Mouse (Mus musculus): Measurements from ENCODE around the gene Vmn1r38.
"Not testable (repeated sequence)": the region's sequence is repeated elsewhere in the genome, so short reads cannot be mapped to it uniquely, and the experiment has no call there.

Vmn1r38 gene

DNA sequence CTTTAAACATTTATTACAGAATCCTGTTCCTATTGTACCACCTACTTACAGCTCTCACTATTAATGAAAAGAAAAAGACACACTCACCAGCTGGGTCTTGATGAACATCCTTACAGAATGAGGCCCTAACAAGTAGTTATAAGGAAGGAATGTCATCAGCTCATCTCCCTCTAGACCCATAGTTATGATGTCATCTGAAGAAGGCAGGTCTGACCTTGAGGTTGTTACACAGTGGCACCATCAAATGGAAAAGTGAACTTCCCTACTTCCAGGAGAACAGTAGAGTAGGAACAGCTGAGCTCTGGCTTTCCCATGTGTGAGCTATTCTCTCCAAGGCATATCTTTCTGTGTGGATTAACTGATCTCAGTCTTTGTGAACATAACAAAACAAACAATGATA is at the start of gene Vmn1r38:
Gene Vmn1r38 (minus strand): TSS at position 101 of the 400 bp plus-strand sequence.
- DNase-seq (ENCODE audit: low spot score): not testable (repeated sequence)

DNA sequence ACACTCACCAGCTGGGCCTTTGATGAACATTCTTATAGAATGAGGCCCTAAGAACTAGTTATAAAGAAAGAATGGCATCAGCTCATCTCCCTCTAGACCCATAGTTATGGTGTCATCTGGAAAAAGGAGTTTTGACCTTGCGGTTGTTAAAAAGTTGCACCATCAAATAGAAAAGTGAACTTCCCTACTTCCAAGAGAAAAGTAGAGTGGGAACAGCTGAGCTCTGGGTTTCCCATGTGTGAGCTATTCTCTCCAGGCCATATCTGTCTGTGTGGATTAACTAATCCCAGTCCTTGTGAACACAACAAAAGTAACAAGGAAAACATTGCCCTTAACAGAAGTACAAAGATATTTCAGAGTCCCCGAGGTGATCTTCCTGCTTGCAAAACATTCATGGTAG is 28.1 kb upstream of the Vmn1r38 start, which contains the start of gene Vmn1r39:
Gene Vmn1r39 (minus strand): TSS at position 101 of the 400 bp plus-strand sequence.
- DNase-seq (ENCODE audit: low spot score): no peak

DNA sequence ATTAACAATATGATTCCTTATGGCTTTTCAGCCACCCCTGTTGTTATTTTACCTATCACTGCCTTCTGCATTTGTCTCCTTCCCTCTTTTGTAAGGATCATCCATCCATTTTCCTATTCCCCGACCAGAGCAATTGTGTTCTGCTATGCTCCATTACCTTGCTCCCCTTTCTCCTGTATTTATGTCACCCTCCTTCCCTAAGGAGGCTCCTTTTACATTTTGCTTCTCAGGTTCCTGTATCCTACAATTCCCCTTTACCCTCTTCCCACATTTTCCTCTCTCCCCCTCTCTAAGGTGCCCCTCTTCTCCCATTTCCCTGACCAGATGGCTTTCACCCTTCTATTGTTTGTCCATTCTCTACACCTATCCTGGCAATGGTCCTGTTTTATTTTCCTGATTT is 23.9 kb upstream of the Vmn1r38 start:
- DNase-seq (ENCODE audit: low spot score): no peak

DNA sequence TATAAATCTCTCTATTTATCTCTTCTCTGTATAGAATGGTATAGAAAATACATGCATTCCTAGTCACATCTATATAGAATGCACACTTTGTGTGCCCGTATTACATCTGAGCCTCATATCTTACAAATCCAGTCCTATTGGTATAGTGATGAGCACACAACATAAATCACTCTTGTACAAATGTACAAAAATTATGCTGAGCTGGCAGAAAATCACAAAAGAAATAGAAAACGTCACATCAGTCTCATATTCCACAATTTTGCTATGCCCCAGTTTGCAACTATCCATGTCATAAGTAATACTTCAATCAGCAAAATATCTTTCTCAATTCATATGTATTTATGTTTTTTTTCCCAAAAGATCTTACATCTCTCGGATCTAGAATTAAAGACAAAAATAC is 23.3 kb upstream of the Vmn1r38 start:
- DNase-seq (ENCODE audit: low spot score): no peak

DNA sequence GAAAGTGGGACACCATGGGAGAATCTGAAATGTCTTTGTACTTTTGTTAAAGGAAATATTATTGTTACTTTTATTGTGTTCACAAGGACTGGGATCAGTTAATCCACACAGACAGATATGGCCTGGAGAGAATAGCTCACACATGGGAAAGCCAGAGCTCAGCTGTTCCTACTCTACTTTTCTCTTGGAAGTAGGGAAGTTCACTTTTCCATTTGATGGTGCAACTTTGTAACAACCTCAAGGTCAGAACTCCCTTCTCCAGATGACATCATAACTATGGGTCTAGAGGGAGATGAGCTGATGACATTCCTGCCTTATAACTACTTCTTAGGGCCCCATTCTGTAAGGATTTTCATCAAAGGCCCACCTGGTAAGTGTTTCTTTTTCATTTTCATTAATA is 53.3 kb downstream of the Vmn1r38 start, which contains the start of gene Vmn1r37:
Gene Vmn1r37 (plus strand): TSS at position 301 of the 400 bp plus-strand sequence.
- not testable (repeated sequence) for DNase-seq (ENCODE audit: low spot score)

All from ovary, postnatal 14 days (tissue).